Mouse (Mus musculus) intestine, embryonic 15.5 days (tissue): Measurements from ENCODE around the gene Krtap9-5. TPM values are rescaled to one million over a fixed set of nuclear protein-coding genes. Genes with fewer than 3 reads are reported as not detected.

Experiments used
- ATAC-seq: fragments of 200-750 bp; cut with Nextera tagmentation; 2 replicates; pipeline ENCODE4 v1.8.0; 2017; ENCODE audit warnings: moderate TSS enrichment, moderate library complexity
- H3K27ac ChIP-seq: fragments of 300-500 bp; sonication (generic); 2 replicates; pipeline ENCODE4 v1.5.1; 2015; ENCODE audit warnings: mild to moderate bottlenecking, inconsistent platforms
- H3K27me3 ChIP-seq: fragments of 300-500 bp; sonication (generic); replicated peaks from 2 replicates; pipeline ENCODE4 v1.6.1; 2015; ENCODE audit warnings: inconsistent platforms
- H3K36me3 ChIP-seq: fragments of 300-500 bp; sonication (generic); 2 replicates; pipeline ENCODE4 v1.6.1; 2015; ENCODE audit warnings: inconsistent platforms
- H3K4me1 ChIP-seq: fragments of 300-500 bp; sonication (generic); replicated peaks from 2 replicates; pipeline ENCODE4 v1.6.1; 2015; ENCODE audit warnings: inconsistent platforms
- H3K4me2 ChIP-seq: fragments of 300-500 bp; sonication (generic); replicated peaks from 2 replicates; pipeline ENCODE4 v1.6.1; 2015; ENCODE audit warnings: mild to moderate bottlenecking, inconsistent platforms
- H3K4me3 ChIP-seq: fragments of 300-500 bp; sonication (generic); replicated peaks from 2 replicates; pipeline ENCODE4 v1.5.1; 2015; ENCODE audit warnings: inconsistent platforms
- H3K9ac ChIP-seq: fragments of 300-500 bp; sonication (generic); 2 replicates; pipeline ENCODE4 v1.6.1; 2015; ENCODE audit warnings: inconsistent platforms
- H3K9me3 ChIP-seq: fragments of 300-500 bp; sonication (generic); 2 replicates; pipeline ENCODE4 v1.6.1; 2016; ENCODE audit warnings: inconsistent platforms
- WGBS: fragments of 180-500 bp; shearing (Covaris S2); methylation state at CpG from one replicate; pipeline ENCODE4 v1.1.7; 2015; 5-methylcytosine and 5-hydroxymethylcytosine counted together
- polyA plus RNA-seq: library from polyadenylated mRNA; unstranded; fragments of >200 nt; fragmentation: Nextera tagmentation; extraction: Ambion mirVana; gene quantifications from 2 replicates; pipeline ENCODE4 v1.2.1, GENCODE M21; 2015

The Krtap9-5 gene
- polyA plus RNA-seq, 1 experiment from 2014 or later: not detected

DNA sequence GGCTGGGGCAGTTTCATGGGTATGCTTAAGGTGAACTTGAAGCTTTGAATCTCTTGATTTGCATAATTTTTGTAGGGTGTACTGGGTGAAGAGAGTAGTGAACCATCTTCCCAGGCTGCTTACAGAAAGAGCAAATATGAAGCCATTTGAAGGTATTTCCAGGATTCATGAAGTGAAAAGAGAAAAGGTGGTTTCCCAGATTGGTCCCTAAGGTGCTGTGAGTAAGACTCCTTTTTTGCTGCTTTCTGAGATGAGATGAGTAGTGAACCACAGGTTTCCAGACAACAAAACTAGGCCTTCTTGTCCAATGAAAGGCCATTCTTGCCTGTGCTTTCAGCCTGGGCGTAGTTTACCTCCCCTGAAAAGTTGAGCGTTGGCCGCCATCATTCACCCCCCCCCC, 40.3 kb downstream of the Krtap9-5 start:
- 91% methylated on average over 3 of the region's 3 CpGs for WGBS
- Histone ChIP-seq H3K4me1 (no peaks in the 10 kb centered on the region), H3K27me3 (no peaks in the 10 kb centered on the region), H3K9ac (no peak overlapping the region), H3K27ac (no peak overlapping the region), H3K4me3 (no peak overlapping the region), H3K36me3 (no peaks in the 10 kb centered on the region), H3K4me2 (no peak overlapping the region), H3K9me3 (no peaks in the 10 kb centered on the region)
- no peak for ATAC-seq

DNA sequence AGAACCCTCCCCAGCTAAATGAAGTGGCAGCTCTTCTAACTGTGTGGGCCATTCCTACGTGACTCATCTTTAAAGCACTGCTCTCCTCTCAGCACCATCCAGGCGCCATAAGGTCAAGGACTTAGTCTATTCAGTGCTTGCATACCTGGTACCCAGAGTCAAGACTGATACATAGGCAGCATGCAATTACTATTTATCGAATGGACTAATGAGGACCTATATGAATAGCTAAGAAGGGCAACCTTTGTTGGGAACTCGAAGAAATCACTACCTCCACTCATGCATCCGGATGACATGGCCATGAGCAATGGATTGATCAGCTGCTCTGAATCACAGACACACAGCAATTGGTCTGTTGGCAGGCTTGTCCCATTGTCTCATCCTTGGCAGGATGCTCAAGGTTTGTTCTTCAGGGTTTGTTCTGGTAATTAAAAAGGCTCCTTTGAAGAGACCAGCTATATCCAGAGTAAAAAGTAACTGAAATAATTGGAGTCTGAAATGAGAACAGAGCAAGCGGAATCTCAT, 41.7 kb downstream of the Krtap9-5 start:
- no peaks in the 10 kb centered on the region for H3K36me3 ChIP-seq
- no peaks in the 10 kb centered on the region for H3K4me1 ChIP-seq
- H3K4me3 ChIP-seq: no peak overlapping the region
- ATAC-seq: no peak
- no peak overlapping the region for H3K9ac ChIP-seq
- H3K4me2 ChIP-seq: no peak overlapping the region
- 84% methylated on average over 6 of the region's 6 CpGs for WGBS
- H3K9me3 ChIP-seq: no peaks in the 10 kb centered on the region
- H3K27me3 ChIP-seq: 0 out of 2 replicates have a peak, but pooled peaks cover 3% of the 10 kb centered on the region
- H3K27ac ChIP-seq: no peak overlapping the region

DNA sequence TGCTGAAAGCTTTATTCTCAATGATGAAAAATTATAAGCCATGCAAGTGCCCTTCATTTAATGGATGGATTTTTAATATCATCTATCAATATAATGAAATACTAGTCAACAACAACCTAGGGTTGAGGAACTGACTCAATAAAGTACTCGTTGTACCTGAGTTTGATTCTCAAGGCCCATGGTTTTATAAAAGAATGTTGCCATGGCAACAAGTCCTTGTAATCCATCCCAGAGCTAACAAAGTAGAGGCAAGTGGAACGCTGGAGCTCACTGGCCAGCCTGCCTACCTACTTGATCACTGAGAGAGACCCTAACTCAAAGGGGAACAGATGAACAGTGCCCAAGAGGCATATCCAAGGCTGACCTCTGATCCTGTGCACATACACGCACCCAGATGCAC, 42.3 kb downstream of the Krtap9-5 start:
- Histone ChIP-seq H3K4me2 (no peak overlapping the region), H3K36me3 (no peaks in the 10 kb centered on the region), H3K27ac (no peak overlapping the region), H3K27me3 (0 out of 2 replicates have a peak, but pooled peaks cover 3% of the 10 kb centered on the region), H3K4me1 (no peaks in the 10 kb centered on the region), H3K9me3 (no peaks in the 10 kb centered on the region), H3K9ac (no peak overlapping the region), H3K4me3 (no peak overlapping the region)
- no peak for ATAC-seq
- 71% methylated on average over 3 of the region's 3 CpGs for WGBS

DNA sequence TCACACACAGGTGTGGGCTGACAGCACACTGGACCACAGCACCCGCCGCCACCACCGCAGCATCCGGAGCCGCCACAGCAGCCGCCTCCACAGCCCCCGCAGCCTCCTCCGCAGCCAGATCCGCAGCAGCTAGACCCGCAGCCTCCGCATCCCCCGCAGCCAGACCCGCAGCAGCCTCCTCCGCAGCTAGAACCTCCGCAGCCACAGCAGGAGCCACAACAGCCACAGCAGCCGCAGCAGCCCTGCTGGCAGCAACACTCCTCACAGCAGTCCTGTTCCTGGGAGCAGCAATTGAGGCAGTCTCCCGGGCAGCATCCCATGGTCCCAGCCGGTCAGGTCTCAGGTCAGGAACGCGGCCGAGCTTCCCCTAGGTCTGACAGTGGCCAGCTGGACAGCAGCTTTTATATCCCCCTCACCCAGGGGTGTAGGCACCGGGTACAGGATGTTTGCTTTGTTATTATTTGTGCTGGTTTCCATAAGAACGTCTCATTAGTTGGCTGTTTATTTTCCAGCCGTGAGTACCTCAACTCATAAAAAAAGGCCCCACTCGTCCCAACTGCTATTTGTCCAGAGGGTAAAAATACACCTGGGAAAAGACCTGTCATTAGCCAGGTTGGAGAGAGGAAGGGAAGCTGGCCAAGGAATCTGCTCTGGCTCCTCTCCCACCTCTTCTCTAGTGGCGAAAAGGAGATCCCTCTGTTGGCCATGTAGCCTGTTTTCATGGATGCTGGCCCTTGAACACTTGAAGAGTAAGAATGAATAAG, 45.5 kb downstream of the Krtap9-5 start, which contains the start of gene Krtap17-1:
Krtap17-1 (minus strand) TSS at position 375 of the 764 bp plus-strand sequence.
- Histone ChIP-seq H3K27me3 (0 out of 2 replicates have a peak, but pooled peaks cover 3% of the 10 kb centered on the region), H3K4me1 (no peaks in the 10 kb centered on the region), H3K27ac (no peak within 1 kb of the TSS), H3K9ac (no peak within 1 kb of the TSS), H3K9me3 (no peaks in the 10 kb centered on the region), H3K36me3 (no peaks in the 10 kb centered on the region), H3K4me3 (no peak within 1 kb of the TSS), H3K4me2 (peak within 1 kb of the TSS; percentile 17; the same call in 1 of the 2 replicates)
- no peak for ATAC-seq
- WGBS: 12% methylated on average over 26 of the region's 26 CpGs

DNA sequence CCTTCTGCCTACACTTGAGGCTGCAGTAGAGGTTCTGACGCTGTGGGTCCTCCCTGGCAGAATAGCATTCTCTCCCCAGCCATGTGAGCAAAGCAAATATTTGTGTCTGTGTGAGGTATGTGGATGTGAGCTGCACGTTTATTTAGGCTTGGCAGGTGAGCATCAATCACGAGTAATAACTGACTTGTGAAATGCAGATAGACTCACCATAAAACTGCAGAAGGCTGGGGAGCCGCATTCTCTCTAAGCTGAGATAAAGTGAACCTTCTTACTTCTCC, 46.0 kb downstream of the Krtap9-5 start:
- no peak overlapping the region for H3K4me3 ChIP-seq
- H3K4me1 ChIP-seq: no peaks in the 10 kb centered on the region
- ATAC-seq: no peak

DNA sequence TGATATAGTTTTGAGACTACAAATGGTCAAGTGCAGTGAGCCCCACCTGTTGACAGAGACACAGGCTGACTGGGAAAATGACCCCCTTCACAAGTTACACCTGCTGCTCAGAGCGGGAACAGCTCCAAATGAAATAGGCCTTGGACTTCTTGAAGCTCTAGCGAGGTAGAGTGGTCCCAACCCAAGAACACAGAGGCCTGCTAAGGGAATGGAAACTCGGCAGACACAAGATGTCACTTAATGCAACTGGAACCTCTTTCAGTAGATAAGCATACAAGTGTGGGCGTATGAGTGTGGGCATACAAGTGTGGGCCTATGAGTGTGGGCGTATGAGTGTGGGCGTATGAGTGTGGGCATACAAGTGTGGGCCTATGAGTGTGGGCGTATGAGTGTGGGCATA, 50.8 kb downstream of the Krtap9-5 start:
- no peak for ATAC-seq
- no peak overlapping the region for H3K27ac ChIP-seq
- no peak overlapping the region for H3K4me2 ChIP-seq
- H3K36me3 ChIP-seq: no peaks in the 10 kb centered on the region
- WGBS: 91% methylated on average over 7 of the region's 7 CpGs
- H3K27me3 ChIP-seq: 0 out of 2 replicates have a peak, but pooled peaks cover 3% of the 10 kb centered on the region
- H3K4me1 ChIP-seq: no peaks in the 10 kb centered on the region
- no peak overlapping the region for H3K4me3 ChIP-seq
- no peaks in the 10 kb centered on the region for H3K9me3 ChIP-seq
- H3K9ac ChIP-seq: no peak overlapping the region

More for the DNA sequence above, 46.0 kb downstream of the Krtap9-5 start:
- Histone ChIP-seq H3K27me3 (0 out of 2 replicates have a peak, but pooled peaks cover 3% of the 10 kb centered on the region), H3K27ac (no peak overlapping the region), H3K36me3 (no peaks in the 10 kb centered on the region), H3K9me3 (no peaks in the 10 kb centered on the region), H3K9ac (no peak overlapping the region), H3K4me2 (no peak overlapping the region)
- WGBS: 25% methylated on average over 4 of the region's 4 CpGs

Other genes with a start within 250 kb of the Krtap9-5 start
- gene Gm14180, start 214.2 kb upstream of the Krtap9-5 start, polyA plus RNA-seq: not detected in 2 replicates
- gene Gm11595, start 175.6 kb upstream of the Krtap9-5 start, polyA plus RNA-seq: not detected in 2 replicates
- gene Krtap4-8, start 167.8 kb upstream of the Krtap9-5 start, polyA plus RNA-seq: not detected in 2 replicates
- gene Krtap4-9, start 163.3 kb upstream of the Krtap9-5 start, polyA plus RNA-seq: not detected in 2 replicates
- gene Gm11596, start 155.0 kb upstream of the Krtap9-5 start, polyA plus RNA-seq: not detected in 2 replicates
- not detected in 2 replicates for gene Gm11569, start 149.5 kb upstream of the Krtap9-5 start, polyA plus RNA-seq
- gene Gm11554, start 144.0 kb upstream of the Krtap9-5 start, polyA plus RNA-seq: not detected in 2 replicates
- not detected in 2 replicates for gene Krtap4-13, start 138.6 kb upstream of the Krtap9-5 start, polyA plus RNA-seq
- gene Gm11564, start 132.8 kb upstream of the Krtap9-5 start, polyA plus RNA-seq: not detected in 2 replicates
- gene 2300003K06Rik, start 110.4 kb upstream of the Krtap9-5 start, polyA plus RNA-seq: not detected in 2 replicates
- gene Krtap4-16, start 96.9 kb upstream of the Krtap9-5 start, polyA plus RNA-seq: not detected in 2 replicates
- gene Gm11568, start 90.6 kb upstream of the Krtap9-5 start, polyA plus RNA-seq: not detected in 2 replicates
- gene Gm11559, start 84.0 kb upstream of the Krtap9-5 start, polyA plus RNA-seq: not detected in 2 replicates
- not detected in 2 replicates for gene Krtap9-1, start 75.1 kb upstream of the Krtap9-5 start, polyA plus RNA-seq
- gene Gm11567, start 69.3 kb upstream of the Krtap9-5 start, polyA plus RNA-seq: not detected in 2 replicates
- not detected in 2 replicates for gene Krtap31-1, start 40.6 kb upstream of the Krtap9-5 start, polyA plus RNA-seq
- gene Gm11565, start 33.7 kb upstream of the Krtap9-5 start, polyA plus RNA-seq: not detected in 2 replicates
- gene Krtap31-2, start 12.2 kb upstream of the Krtap9-5 start, polyA plus RNA-seq: not detected in 2 replicates
- not detected in 2 replicates for gene Krtap29-1, start 30.6 kb downstream of the Krtap9-5 start, polyA plus RNA-seq
- gene Krtap16-1, start 38.1 kb downstream of the Krtap9-5 start, polyA plus RNA-seq: not detected in 2 replicates
- 0.26 TPM in 1 of 2 replicates, not detected in the other for gene Krtap17-1, start 45.5 kb downstream of the Krtap9-5 start, polyA plus RNA-seq
- gene Krt33a, start 67.7 kb downstream of the Krtap9-5 start, polyA plus RNA-seq: not detected in 2 replicates
- gene Krt33b, start 81.4 kb downstream of the Krtap9-5 start, polyA plus RNA-seq: 0.09 TPM in 1 of 2 replicates, not detected in the other
- gene Krt34, start 93.1 kb downstream of the Krtap9-5 start, polyA plus RNA-seq: not detected in 2 replicates
- not detected in 2 replicates for gene Krt31, start 102.1 kb downstream of the Krtap9-5 start, polyA plus RNA-seq
- gene Krt32, start 139.8 kb downstream of the Krtap9-5 start, polyA plus RNA-seq: 0.11 TPM in 1 of 2 replicates, not detected in the other
- not detected in 2 replicates for gene Krt35, start 147.8 kb downstream of the Krtap9-5 start, polyA plus RNA-seq
- not detected in 2 replicates for gene Krt36, start 157.2 kb downstream of the Krtap9-5 start, polyA plus RNA-seq
- 0.50 and 0.58 TPM in 2 replicates for gene Krt13, start 173.1 kb downstream of the Krtap9-5 start, polyA plus RNA-seq
- gene Krt15, start 187.5 kb downstream of the Krtap9-5 start, polyA plus RNA-seq: 4.7 and 5.9 TPM in 2 replicates
- gene Krt19, start 200.2 kb downstream of the Krtap9-5 start, polyA plus RNA-seq: 743 and 782 TPM in 2 replicates
- not detected in 2 replicates for gene Krt9, start 244.8 kb downstream of the Krtap9-5 start, polyA plus RNA-seq